Mouse (Mus musculus): ENCODE measurements around the gene Gm20696.

GRCm38 (mm10) chr6:99359036-99359698 is 307.4 kb downstream of the Gm20696 start:
- TF ChIP-seq POLR2A (IDR thresholded peaks at IDR 0.05; ENCODE audit: low read depth, low read length) (no peak), CTCF (IDR thresholded peaks at IDR 0.05; ENCODE audit: extremely low read depth, insufficient read depth, insufficient read length, insufficient replicate concordance) (no peak)
